Mouse (Mus musculus) layer of hippocampus, adult 9-10 months (tissue): Measurements from ENCODE around the gene Gadl1.

ENCODE experiments used
- DNase-seq: peaks from one replicate; pipeline ENCODE4 v3.0.0; 2022; ENCODE audit warnings: low spot score

Gene Gadl1

DNA sequence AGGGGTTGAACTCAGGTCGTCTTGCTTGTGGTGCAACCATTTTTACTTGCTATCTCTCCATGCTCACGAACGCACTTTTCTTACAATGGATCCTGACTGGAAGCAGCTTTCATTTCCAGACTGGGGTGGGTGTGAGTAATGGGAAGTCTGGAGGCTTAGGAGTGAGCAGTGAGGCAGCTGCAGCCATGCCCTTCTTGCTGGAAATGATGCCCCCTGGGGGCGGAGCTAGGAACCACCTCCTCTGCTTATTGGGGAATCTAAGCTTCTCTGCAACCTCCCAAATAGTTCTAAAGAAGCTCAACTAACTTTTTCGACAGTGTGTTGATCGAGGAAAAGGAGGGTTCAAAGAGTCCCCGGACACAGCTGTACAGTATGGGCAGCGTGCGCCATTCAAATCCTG lies 179.7 kb downstream of the Gadl1 start:
- no peak for DNase-seq

- no peak for DNase-seq
These were observed 181.0 kb downstream of the Gadl1 start for GRCm38 (mm10) chr9:116090296-116090695.

DNA sequence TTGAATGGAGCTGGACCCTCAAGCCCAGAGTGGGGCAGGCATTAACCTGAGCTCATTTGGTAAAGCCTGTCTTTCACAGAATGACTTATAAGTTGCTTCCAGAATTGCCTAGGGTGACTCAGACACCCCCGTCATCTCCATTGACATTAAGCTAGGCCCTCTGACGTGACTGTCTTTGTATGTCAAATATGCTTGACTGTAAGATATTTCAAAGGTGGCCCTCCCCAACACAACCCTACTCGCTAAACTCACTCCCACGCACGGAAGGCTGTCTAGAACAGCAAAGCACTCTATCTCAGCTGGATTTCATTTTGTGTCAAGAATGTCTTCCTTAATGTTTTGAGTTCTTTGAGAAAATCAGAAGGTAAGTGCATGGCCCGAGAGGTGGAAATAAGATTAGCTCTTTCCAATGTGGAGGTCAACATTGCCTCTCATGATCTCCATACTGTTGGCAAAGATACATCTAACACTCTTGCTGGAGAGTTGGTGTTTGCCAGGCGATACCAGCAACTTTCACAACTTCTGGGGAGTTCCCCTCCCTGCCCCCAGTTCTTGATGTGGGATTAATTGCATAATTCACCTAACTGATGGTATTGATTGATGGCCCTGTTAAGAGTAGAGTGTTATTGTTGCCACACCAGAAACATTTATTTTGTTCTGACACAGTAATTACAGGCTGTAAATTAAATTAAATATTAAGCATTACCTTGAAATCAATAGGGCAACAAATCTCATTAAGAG lies 182.0 kb downstream of the Gadl1 start:
- DNase-seq, result no peak

DNA sequence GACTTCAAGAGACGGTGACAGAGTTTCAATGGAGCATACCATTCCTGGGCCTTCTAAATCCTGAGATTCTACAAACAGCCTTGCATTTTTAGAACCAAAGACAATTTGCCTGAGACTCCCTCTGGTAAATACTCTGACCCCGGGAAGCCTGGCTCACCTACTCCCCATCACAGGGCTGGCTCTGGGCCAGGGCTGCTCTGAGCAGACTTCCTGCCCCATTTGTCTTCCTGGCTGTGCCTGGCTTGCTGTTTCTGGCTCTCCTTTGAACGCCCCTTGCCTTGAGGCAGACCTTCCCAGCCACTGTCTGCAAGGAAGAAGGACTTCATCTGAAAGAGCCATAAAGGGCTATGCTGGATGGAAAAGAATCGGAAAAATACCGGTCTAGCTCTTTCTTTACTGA lies 182.7 kb downstream of the Gadl1 start:
- DNase-seq, result no peak

DNA sequence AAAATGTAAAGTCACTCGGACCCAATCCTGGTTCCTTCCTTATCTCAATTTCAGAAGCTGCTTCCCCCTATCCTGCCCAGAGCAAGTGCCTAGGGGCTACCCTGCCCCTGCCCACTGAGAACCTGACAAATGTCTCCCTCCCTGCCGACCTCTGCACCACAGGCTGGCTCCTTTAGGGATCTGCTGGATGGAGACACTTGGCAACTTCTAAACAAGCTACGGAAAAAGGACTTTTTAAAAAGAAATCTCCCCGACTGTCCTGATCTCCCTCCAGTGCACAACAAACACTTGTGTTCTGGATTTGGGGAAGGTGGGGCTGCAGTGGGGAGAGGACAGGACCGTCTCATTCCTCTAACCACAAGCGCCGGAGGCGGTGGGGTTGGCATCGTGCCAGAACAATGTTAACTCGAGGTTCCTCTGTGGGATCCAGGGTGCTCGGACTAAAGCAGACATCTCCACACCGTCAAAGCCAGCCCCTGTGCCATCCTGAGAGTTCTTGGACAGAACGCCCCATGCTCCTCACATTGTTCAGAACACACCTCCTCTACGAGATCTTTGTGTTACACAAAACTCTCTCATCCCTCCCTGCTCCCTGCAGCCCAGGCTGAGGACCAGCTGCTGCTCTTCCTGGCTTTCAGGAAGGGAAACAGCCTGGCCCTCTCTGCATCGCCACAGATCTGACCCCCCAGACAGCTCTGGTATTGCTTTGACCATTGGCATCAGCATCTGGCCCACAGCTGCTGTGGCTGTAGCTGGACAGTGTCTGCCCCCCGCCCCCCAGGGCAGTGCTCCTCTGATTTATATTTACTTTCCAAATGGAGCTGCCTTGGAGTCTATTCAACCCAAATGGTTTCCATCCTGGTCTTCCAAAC lies 189.7 kb downstream of the Gadl1 start:
- DNase-seq, result no peak

GRCm38 (mm10) chr9:116099596-116099993 lies 190.3 kb downstream of the Gadl1 start:
- no peak for DNase-seq

GRCm38 (mm10) chr9:116100015-116100414 lies 190.8 kb downstream of the Gadl1 start:
- DNase-seq, result no peak

- no peak for DNase-seq
These were observed 192.6 kb downstream of the Gadl1 start for GRCm38 (mm10) chr9:116101842-116102241.

- no peak for DNase-seq
These were observed 195.5 kb downstream of the Gadl1 start for GRCm38 (mm10) chr9:116104770-116105169.

DNA sequence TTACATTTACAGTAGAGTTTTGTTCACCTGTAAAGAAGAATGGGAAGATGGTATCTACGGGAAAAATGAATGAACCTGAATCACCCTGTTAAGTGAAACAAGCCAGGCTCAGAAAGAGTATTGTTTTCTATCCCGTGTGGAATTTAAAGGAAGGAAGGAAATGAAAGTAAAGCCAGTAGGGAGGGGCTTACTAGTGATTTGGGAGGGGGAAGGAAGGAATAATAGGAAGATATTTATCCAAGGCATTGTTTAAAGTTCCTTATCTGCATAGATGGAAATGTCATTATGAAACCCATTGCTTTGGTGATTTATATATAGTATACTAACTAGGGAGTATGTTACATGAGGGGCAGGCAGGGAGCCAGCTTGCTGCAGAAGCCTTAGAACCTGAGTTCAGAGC lies 199.5 kb downstream of the Gadl1 start:
- no peak for DNase-seq

GRCm38 (mm10) chr9:116111149-116111970 lies 202.1 kb downstream of the Gadl1 start:
- DNase-seq, result no peak

- no peak for DNase-seq
These were observed 205.1 kb downstream of the Gadl1 start for GRCm38 (mm10) chr9:116114339-116114738.

GRCm38 (mm10) chr9:116115875-116116274 lies 206.6 kb downstream of the Gadl1 start:
- DNase-seq, result no peak

GRCm38 (mm10) chr9:116118332-116118872 lies 209.1 kb downstream of the Gadl1 start:
- no peak for DNase-seq

- DNase-seq, result no peak
These were observed 210.7 kb downstream of the Gadl1 start for GRCm38 (mm10) chr9:116119990-116120389.

DNA sequence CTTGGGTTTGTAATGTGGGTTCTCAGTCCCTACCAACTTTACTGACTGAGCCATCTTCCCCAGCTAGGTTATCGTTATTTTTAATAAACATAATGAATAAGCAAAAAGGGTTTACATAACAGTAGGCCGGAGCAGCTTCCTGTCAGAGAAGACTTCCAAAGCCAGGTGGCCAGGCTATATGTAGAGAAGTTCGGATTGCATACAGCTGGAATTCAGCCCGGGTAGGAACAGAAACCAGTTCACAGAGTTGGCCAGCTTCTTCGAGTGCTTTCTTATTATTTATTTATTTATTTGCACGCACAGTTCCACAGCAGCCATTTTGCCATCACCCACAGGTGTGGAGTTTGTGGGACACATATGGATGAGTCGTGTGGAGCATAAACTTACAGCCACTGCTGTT lies 212.2 kb downstream of the Gadl1 start:
- DNase-seq, result no peak

DNA sequence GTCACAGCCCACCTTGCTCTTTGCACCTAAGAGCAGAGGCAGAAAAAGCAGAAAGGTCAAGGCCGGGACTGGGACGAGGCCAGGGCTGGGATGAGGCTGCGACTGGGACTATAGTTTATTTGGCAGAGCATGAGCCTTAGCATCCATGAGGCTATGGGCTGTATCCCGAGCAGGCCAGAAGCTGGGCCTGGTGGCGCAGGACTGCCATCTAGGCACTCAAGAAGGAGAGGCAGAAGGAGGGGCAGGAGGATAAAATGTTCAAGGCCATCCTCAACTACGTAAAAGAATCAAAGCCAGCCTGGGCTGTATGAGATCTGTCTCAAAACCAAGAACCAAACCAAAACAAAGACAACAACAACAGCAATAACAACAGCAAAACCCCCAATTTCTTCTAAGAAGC lies 213.3 kb downstream of the Gadl1 start:
- DNase-seq, result no peak

GRCm38 (mm10) chr9:116122969-116123589 lies 213.8 kb downstream of the Gadl1 start:
- DNase-seq, result no peak
